Mouse (Mus musculus) forebrain, postnatal 0 days (tissue): ENCODE measurements around the gene Rrp1. TPM values are rescaled to one million over a fixed set of nuclear protein-coding genes. Genes with fewer than 3 reads are reported as not detected.
"Not testable (repeated sequence)": the region's sequence is repeated elsewhere in the genome, so short reads cannot be mapped to it uniquely, and the experiment has no call there.

Source experiments
- ATAC-seq: fragments of 200-750 bp; cut with Nextera tagmentation; 2 replicates; pipeline ENCODE4 v1.8.0; 2017; ENCODE audit warnings: mild to moderate bottlenecking, moderate library complexity
- DNase-seq: peaks from one replicate; pipeline ENCODE4 v3.0.0-alpha.2; 2015
- H3K27ac ChIP-seq: fragments of 300-500 bp; sonication (generic); 2 replicates; pipeline ENCODE4 v1.5.1; 2014; ENCODE audit warnings: low read depth, mild to moderate bottlenecking, antibody characterized with exemption, low read length, moderate library complexity, mixed read lengths
- H3K27me3 ChIP-seq: fragments of 300-500 bp; sonication (generic); 2 replicates; pipeline ENCODE4 v1.6.1; 2014; ENCODE audit warnings: mild to moderate bottlenecking, low read length, mixed read lengths; ENCODE audit not compliant: insufficient read depth
- H3K36me3 ChIP-seq: fragments of 300-500 bp; sonication (generic); 2 replicates; pipeline ENCODE4 v1.6.1; 2014; ENCODE audit warnings: mild to moderate bottlenecking, moderate library complexity; ENCODE audit not compliant: insufficient read depth
- H3K4me1 ChIP-seq: fragments of 300-500 bp; sonication (generic); 2 replicates; pipeline ENCODE4 v1.6.1; 2014; ENCODE audit warnings: antibody characterized with exemption; ENCODE audit not compliant: insufficient read depth
- H3K4me2 ChIP-seq: fragments of 300-500 bp; sonication (generic); 2 replicates; pipeline ENCODE4 v1.6.1; 2014; ENCODE audit warnings: low read depth, mild to moderate bottlenecking, moderate library complexity
- H3K4me3 ChIP-seq: fragments of 300-500 bp; sonication (generic); 2 replicates; pipeline ENCODE4 v1.5.1; 2014; ENCODE audit warnings: low read depth, low read length, mixed read lengths
- H3K9ac ChIP-seq: fragments of 300-500 bp; sonication (generic); 2 replicates; pipeline ENCODE4 v1.6.1; 2014; ENCODE audit warnings: mild to moderate bottlenecking
- H3K9me3 ChIP-seq: fragments of 300-500 bp; sonication (generic); 2 replicates; pipeline ENCODE4 v1.6.1; 2016; ENCODE audit warnings: low read length
- CTCF ChIP-seq: sonication (generic); IDR thresholded peaks from 2 replicates; pipeline ENCODE4 v1.5.1; 2016; ENCODE audit warnings: antibody characterized with exemption, control low read depth, low read depth
- WGBS: fragments of 180-500 bp; shearing (Covaris S2); extraction: QIAGEN DNeasy Blood & Tissue Kit; methylation state at CpG from one replicate; pipeline ENCODE4 v1.1.7; 2014; 5-methylcytosine and 5-hydroxymethylcytosine counted together
- polyA plus RNA-seq: library from polyadenylated mRNA; unstranded; fragments of >200 nt; fragmentation: Nextera tagmentation; extraction: Ambion mirVana; gene quantifications from 2 replicates; pipeline ENCODE4 v1.2.1, GENCODE M21; 2015
- total RNA-seq: library from RNA; depleted of rRNA; stranded (reverse); fragments of >200 nt; gene quantifications from 2 replicates; pipeline ENCODE4 v1.2.3, GENCODE M21; 2014

Gene Rrp1
- total and polyA plus RNA-seq, 2 experiments from 2014 or later: 256 to 455 TPM

DNA sequence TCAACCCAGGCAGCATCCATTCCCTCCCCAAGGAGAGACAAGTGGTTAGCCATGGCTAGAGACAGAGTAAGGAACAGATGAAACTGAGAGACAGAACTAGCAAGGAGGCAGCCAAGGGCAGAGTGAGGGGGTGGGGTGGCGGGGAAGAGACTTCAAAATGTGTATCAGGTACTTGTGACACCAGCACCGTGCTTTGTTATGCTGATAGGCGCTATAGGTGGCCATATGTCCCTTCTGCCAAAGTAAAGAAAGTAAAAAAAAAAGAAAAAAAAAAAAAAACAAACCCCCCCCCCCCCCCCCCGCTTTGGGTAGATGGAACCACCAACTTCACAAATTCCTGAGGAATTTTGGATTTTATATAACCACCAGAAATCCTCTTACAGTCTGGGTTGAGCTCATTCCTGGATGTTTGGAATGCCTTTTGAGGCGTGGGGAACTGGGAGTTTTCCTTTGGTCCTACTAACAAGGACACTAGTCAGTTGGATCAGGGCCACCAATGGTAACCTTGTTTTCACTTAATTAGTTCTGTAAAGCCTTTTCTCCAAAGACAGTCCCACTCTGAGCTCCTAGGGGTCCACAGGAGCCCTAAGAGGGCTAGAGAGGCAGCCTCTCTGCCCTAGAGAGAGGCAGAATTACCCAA lies 46.5 kb downstream of the Rrp1 start:
- Histone ChIP-seq H3K4me1 (no peaks in the 10 kb centered on the region), H3K27me3 (no peaks in the 10 kb centered on the region), H3K9ac (no peak overlapping the region), H3K9me3 (no peaks in the 10 kb centered on the region), H3K27ac (no peak overlapping the region), H3K4me3 (no peak overlapping the region), H3K36me3 (no peaks in the 10 kb centered on the region), H3K4me2 (no peak overlapping the region)
- TF ChIP-seq CTCF: no peak
- no peak for DNase-seq
- 41% methylated on average over 5 of the region's 5 CpGs for WGBS
- ATAC-seq: no peak

DNA sequence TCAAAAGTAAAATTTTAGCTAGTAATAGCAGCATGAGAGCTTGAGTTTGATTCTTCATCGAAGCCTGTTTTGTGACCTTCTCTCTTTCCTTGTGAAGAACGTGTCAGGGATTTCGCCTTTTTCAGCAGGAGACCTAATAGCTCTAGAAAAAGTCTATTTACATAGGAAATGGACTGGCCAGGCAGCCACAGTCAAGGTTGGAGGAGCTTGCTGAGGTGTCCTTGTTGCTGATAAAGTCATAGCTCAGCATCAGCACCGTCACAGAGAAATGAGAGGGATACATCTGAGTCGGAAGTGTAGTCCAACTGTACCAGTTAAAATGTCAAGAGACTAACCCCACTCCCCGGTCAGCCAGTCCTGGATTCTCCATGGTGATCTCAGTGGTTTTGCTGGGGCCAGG lies 47.3 kb downstream of the Rrp1 start:
- no peak for ATAC-seq
- 95% methylated on average over 6 of the region's 6 CpGs for WGBS
- H3K4me3 ChIP-seq: no peak overlapping the region

DNA sequence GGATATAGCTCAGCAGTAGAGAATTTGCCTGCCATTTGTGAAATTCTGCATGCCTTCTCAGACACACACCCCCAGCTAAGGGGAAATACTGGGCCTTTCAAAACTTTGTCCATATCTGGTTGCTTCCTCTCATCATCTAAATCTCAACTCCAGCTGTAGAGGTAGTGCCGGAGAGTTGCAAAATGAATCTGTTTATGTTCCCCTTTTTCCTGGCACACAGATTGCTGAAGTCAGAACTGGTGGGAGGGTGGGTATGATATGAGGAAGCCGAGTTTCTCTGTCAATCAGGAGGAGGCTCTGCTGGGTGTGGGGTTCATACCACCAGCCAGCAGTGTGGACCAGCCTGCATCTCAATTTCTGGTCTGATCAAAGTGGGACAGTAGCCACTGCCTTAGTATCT lies 48.7 kb downstream of the Rrp1 start:
- no peaks in the 10 kb centered on the region for H3K9me3 ChIP-seq
- WGBS: 78% methylated on average over 2 of the region's 2 CpGs

More for the DNA sequence above, 47.3 kb downstream of the Rrp1 start:
- H3K4me1 ChIP-seq: no peaks in the 10 kb centered on the region
- no peaks in the 10 kb centered on the region for H3K36me3 ChIP-seq
- no peaks in the 10 kb centered on the region for H3K27me3 ChIP-seq
- H3K27ac ChIP-seq: no peak overlapping the region
- TF ChIP-seq CTCF: no peak
- no peak overlapping the region for H3K4me2 ChIP-seq
- H3K9me3 ChIP-seq: no peaks in the 10 kb centered on the region
- DNase-seq: no peak
- H3K9ac ChIP-seq: no peak overlapping the region

DNA sequence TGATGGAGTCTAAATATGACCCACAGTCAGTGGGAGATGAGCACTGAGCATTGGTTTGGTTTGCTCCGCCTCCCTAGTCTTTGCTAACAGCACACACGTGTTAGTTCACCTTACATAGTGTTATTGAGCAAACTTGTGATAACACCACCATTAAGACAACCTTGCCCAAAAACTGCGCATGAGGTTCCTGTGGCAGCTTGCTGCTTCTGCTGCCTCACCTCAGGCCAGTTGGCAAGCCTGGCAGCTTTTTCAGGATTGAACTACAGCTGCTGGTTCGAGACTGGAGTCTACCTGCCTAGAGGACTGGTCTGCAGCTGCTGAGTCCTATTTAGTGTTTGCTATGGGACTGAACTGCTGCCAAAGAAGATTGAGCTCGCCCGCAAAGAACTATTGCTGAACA lies 49.5 kb downstream of the Rrp1 start:
- ATAC-seq: no peak
- WGBS: 86% methylated on average over 6 of the region's 6 CpGs

More for the DNA sequence above, 48.7 kb downstream of the Rrp1 start:
- Histone ChIP-seq H3K4me3 (no peak overlapping the region), H3K27me3 (no peaks in the 10 kb centered on the region), H3K36me3 (no peaks in the 10 kb centered on the region), H3K27ac (no peak overlapping the region), H3K4me1 (no peaks in the 10 kb centered on the region), H3K4me2 (no peak overlapping the region), H3K9ac (no peak overlapping the region)
- TF ChIP-seq CTCF: no peak
- no peak for DNase-seq
- no peak for ATAC-seq

DNA sequence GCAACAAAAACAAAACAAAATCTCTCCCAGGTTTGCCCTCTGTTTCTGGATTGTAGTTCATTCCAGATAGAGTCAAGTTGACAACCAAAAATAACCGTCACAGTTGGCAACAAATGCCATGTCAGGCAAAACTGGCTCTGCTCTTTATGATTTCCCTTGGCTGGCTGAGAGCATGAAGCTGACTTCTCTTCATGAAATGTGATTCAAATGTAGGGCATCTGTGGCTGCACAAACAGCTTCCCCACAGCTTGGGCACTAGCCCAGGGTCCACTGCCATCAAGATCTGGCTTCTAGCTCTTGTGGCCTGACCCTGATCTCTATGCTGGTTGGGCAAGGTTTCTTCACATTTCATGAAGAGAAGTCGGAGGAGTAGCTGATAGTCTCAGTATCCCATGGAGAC lies 50.9 kb downstream of the Rrp1 start:
- Histone ChIP-seq H3K4me1 (no peaks in the 10 kb centered on the region), H3K27me3 (no peaks in the 10 kb centered on the region), H3K9me3 (no peaks in the 10 kb centered on the region), H3K27ac (no peak overlapping the region), H3K4me2 (no peak overlapping the region), H3K9ac (no peak overlapping the region), H3K4me3 (no peak overlapping the region), H3K36me3 (no peaks in the 10 kb centered on the region)
- 64% methylated on average over 2 of the region's 2 CpGs for WGBS
- TF ChIP-seq CTCF: no peak
- ATAC-seq (no peak), DNase-seq (no peak)

More for the DNA sequence above, 49.5 kb downstream of the Rrp1 start:
- no peaks in the 10 kb centered on the region for H3K27me3 ChIP-seq
- H3K4me3 ChIP-seq: no peak overlapping the region
- no peak for TF ChIP-seq CTCF
- H3K9me3 ChIP-seq: no peaks in the 10 kb centered on the region
- no peaks in the 10 kb centered on the region for H3K36me3 ChIP-seq
- no peak overlapping the region for H3K27ac ChIP-seq
- DNase-seq: no peak
- H3K9ac ChIP-seq: no peak overlapping the region
- H3K4me1 ChIP-seq: no peaks in the 10 kb centered on the region
- H3K4me2 ChIP-seq: no peak overlapping the region

DNA sequence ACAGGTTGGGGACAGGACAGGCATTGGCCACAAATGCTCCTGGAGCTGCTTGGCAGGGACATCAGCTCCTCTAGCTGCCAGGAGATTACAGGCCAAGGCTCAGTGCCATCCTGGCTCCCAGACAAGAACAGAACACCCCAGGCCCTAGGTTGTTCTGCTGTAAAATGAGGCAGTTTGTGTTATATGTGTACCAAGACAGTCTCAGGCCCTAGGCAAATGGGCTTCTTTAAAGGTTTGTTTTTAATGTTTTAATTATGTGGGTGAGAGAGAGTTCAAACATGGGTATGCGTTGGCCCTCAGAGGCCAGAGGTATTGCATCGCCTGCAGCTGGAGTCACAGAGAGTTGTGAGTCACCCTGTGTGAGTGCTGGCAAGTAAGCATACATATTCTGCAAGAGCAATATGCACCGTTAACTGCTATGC lies 52.5 kb downstream of the Rrp1 start:
- no peaks in the 10 kb centered on the region for H3K4me1 ChIP-seq
- no peak overlapping the region for H3K9ac ChIP-seq
- H3K4me3 ChIP-seq: no peak overlapping the region
- no peaks in the 10 kb centered on the region for H3K36me3 ChIP-seq
- ATAC-seq (no peak), DNase-seq (no peak)
- TF ChIP-seq CTCF: no peak
- no peak overlapping the region for H3K27ac ChIP-seq
- WGBS: 65% methylated on average over 3 of the region's 3 CpGs
- no peak overlapping the region for H3K4me2 ChIP-seq
- no peaks in the 10 kb centered on the region for H3K9me3 ChIP-seq
- no peaks in the 10 kb centered on the region for H3K27me3 ChIP-seq

DNA sequence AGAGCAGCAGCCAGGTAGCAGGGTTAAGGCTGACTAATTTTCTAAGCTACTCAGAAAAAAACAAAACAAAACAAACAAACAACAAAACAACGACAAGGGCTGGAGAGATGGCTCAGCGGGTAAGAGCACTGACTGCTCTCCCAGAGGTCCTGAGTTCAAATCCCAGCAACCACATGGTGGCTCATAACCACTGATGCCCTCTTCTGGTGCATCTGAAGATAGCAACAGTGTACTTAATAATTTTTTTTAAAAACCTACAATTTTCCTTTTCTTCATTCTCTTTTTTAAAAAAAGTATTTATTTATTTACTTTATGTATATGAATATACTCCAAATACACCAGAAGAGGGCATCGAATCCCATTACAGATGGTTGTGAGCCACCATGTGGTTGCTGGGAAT lies 53.8 kb downstream of the Rrp1 start:
- WGBS: 92% methylated on average over 3 of the region's 3 CpGs
- H3K4me1 ChIP-seq, H3K27ac ChIP-seq, H3K9me3 ChIP-seq, H3K36me3 ChIP-seq, H3K4me3 ChIP-seq, H3K4me2 ChIP-seq, H3K9ac ChIP-seq, ATAC-seq, DNase-seq, H3K27me3 ChIP-seq: not testable (repeated sequence)

DNA sequence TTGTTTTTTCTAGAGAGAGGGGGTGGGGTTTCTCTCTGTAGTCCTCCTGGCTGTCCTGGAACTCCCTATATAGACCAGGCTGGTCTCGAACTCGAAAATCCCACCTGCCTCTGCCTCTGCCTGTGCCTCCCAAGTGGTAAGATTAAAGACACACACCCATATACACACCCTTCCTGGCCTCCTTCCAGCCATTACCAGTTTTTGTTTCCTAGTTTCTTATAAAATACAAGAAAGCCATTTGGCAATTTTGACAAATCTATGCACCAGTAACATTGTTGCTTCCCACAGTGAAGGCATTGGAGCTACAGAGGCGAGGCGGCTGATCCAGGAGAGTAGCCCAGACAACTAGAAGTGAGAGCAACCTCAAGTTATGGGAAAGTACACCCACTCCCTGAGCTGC lies 54.6 kb downstream of the Rrp1 start:
- DNase-seq: no peak
- Histone ChIP-seq H3K36me3 (no peaks in the 10 kb centered on the region), H3K27me3 (no peaks in the 10 kb centered on the region), H3K9me3 (no peaks in the 10 kb centered on the region), H3K9ac (no peak overlapping the region; the same call in 1 of the 2 replicates), H3K4me2 (no peak overlapping the region), H3K4me1 (no peaks in the 10 kb centered on the region), H3K27ac (no peak overlapping the region), H3K4me3 (no peak overlapping the region)
- no peak for ATAC-seq
- 84% methylated on average over 4 of the region's 4 CpGs for WGBS
- no peak for TF ChIP-seq CTCF
